Mouse (Mus musculus): ENCODE data around the gene Rcan2.

Gene Rcan2

GRCm38 (mm10) chr17:43801077-43801476, at the start of gene Rcan2:
Rcan2 (plus strand) TSS chr17:43801351.
- DNase-seq (ENCODE audit: low spot score) = peak; percentile 56

GRCm38 (mm10) chr17:43752811-43753210, 48.3 kb upstream of the Rcan2 start:
- DNase-seq (ENCODE audit: low spot score) = no peak

- no peak for DNase-seq (ENCODE audit: low spot score)
Measured at GRCm38 (mm10) chr17:43754687-43755086, 46.5 kb upstream of the Rcan2 start.

GRCm38 (mm10) chr17:43758607-43759259, 42.4 kb upstream of the Rcan2 start:
- DNase-seq (ENCODE audit: low spot score) = no peak

DNA sequence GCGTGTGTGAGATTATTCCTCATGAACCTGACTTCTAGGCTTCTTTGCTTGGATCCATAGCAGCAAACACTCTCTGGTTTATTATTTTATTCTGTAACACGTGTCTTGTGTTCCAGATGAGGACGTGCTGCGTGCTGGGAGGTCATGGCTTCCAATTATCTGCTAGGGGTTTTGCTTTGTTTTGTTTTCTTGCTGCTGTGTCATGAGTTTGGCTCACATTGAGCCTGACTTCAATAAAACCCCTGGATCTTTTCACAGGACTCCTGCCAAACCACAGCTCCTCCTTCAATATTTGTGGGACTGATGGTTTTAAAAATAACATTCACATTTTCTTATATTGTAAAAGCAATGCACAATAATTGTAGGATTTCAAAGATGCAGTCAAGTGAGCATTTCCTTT, 16.6 kb upstream of the Rcan2 start:
- DNase-seq (ENCODE audit: low spot score) = no peak

DNA sequence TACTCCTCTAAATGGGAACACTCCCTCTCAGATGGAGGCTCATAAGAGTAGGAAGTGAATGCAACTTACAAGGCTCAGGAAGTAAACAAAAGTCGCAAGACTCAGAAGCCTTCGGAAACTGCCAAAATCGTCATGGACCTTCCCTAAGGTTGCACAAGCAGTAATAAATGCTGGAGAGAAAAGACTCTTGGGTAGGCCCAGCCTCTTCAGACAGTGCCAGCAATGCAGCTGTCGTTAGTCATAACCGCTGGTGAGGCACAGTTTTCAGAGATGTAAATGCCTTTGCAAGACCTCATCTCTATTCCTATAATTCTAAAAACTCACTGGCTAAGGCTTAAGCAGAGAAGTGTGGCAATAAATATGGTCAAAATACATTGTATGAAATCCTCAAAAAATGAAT, 12.9 kb upstream of the Rcan2 start:
- DNase-seq (ENCODE audit: low spot score) = no peak

DNA sequence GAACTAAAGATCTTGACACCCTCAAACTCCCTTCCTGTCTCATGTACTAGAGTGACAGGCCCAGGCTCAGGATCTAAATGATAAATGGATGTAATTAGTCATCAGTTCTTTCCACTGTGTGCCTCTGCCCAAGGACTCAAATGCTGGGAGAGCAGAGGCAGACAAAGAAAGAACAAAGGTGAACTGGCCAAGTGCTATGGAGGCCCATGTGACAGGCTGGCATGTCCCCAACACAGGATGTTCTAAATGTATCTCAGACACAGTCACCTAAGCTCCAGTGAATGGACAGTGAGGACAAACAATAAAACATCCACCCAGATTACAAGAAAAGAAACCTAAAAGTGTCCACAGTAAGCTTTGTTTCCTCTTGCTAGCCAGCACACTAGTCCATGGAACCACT, 11.8 kb upstream of the Rcan2 start:
- DNase-seq (ENCODE audit: low spot score) = no peak

DNA sequence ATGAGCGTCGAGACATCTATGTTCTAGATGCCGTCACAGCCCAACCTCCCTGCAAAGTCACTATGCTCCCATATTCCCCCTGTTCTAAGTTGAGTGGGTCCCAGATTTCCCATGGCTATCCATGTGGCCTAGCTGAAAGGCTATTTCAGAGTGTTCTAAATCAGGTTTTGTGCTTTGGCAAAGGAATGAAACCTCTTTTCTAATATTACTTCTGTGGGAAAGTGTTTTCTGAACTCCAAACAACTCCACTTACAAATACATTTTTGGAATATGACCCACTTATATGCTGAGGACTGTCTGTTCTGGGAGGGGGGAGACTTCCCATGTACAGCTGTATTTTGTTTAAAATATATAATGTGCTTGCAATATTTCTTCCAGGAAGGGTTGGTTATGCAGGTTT, 9.4 kb upstream of the Rcan2 start:
- no peak for DNase-seq (ENCODE audit: low spot score)

- no peak for DNase-seq (ENCODE audit: low spot score)
Measured at GRCm38 (mm10) chr17:43794731-43795280, 6.3 kb upstream of the Rcan2 start.

- DNase-seq (ENCODE audit: low spot score) = peak; percentile 21
Measured at GRCm38 (mm10) chr17:43801595-43802373, 633 bp downstream of the Rcan2 start.

DNA sequence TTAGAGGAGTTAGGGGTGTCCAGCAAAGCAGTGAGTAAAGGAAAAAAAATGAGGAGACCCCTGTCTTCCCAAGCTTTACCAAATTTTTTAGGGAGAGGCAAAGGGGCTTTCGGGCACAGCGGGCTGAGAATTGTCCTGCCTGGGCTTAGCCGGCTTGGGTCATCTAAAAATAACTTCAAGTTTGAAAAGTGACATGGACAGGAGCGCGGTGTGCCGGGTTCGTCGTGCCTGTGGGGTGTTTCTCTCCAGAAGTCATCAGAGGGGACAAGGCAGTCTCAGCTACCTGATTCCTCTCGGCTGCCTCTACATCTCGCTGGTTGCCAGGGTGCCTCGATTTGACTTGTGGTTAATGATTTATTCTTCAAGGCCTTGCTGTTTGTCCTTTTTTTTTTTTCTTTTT, 1.3 kb downstream of the Rcan2 start:
- no peak for DNase-seq (ENCODE audit: low spot score)

DNA sequence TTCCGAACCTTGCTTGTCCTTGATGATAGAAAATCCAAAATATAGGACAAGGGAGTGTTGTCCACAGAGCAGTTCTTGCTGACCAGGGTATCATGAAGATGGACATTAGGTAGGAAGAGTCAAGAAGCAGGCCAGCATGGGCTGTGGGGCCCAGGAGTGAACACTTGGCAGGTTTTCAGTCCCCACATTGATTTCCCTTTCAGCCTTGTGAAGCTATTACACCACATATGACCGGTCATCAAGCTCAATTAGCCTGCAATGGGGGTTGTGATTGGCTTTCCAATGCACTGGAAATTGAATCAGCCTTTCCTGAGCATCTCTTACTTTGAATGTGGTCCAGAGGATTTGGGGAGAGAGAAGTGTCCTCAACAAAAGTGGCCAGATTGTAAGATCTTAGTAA, 2.0 kb downstream of the Rcan2 start:
- DNase-seq (ENCODE audit: low spot score) = no peak

GRCm38 (mm10) chr17:43803764-43804163, 2.6 kb downstream of the Rcan2 start:
- DNase-seq (ENCODE audit: low spot score) = no peak

DNA sequence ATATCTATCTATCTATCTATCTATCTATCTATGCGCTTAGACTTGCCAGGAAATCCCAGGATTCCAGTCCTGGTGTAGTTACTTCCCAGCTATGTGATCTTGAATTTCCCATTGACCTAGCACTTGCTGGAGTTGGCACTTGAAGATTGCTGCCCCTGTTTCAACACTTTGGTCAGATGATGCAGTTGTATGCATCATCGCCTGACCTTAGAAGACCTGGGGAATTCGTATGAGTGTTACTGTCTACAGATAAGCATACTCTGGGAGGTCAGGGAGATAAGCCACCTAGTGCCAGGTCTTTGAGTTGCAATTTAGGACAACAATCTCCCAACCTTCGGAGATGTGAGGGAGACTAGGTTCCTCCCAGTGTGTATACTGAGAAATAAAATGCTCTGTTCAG, 5.7 kb downstream of the Rcan2 start:
- no peak for DNase-seq (ENCODE audit: low spot score)

GRCm38 (mm10) chr17:43811453-43811852, 10.3 kb downstream of the Rcan2 start:
- no peak for DNase-seq (ENCODE audit: low spot score)

DNA sequence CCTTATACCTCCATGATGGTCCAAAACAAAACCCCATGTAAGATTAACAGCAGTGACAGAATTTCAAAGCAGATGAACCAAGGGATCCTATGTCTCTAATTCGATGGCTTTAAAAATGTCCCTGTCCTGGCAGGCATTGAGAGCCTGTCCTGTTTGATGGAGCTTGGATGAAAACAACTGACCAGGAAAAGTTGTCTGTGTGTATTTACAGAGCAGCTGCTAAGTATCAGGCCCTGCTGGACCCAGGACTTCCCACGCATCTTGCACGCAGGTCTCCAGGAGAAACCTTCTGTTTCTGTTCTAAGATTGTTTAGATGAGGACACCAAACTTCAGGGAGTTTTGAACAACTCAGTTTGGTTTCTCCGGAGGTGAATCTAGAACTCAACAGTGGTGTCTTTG, 14.2 kb downstream of the Rcan2 start:
- no peak for DNase-seq (ENCODE audit: low spot score)

- no peak for DNase-seq (ENCODE audit: low spot score)
Measured at GRCm38 (mm10) chr17:43816480-43816879, 15.3 kb downstream of the Rcan2 start.

GRCm38 (mm10) chr17:43817171-43817570, 16.0 kb downstream of the Rcan2 start:
- DNase-seq (ENCODE audit: low spot score) = no peak

GRCm38 (mm10) chr17:43818390-43818789, 17.2 kb downstream of the Rcan2 start:
- DNase-seq (ENCODE audit: low spot score) = no peak

DNA sequence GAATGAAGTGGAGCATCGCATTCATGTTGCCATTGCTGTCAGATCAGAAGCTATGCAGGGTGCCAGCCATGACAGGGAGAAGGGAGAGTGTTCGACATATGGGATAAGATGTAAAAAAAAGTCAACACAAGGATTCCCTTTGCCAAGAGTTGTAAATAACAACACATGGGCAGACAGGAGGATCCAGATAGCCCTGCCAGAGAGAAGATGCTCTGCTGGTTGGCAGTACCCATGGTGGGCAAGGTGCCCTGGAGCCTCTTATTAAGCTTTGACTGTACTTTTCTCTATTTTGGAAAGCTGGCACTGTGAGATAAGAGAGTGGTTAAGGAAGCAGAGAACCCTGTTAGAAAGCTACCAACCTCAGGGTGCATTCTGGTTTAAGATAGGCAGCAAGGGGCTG, 19.8 kb downstream of the Rcan2 start:
- peak; percentile 12 for DNase-seq (ENCODE audit: low spot score)

DNA sequence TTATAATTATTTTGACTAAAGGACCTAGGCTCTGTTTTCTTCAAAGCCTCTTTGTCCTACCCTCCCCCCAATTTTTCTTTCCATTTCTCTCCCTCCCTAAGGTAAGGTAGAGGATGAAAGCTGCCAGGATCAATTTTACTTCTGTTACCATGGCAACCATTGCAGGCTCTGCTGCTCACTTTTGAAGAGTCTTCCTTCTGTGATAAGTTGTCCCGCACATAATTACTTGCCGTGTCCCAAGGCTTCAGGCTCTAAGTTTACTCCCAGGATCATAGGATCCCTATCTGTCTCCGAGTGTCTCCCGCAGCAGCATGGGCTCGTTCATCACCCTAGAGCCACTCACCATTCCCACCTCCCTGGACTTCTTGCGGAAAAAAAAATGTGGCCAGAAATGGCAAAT, 21.1 kb downstream of the Rcan2 start:
- DNase-seq (ENCODE audit: low spot score) = no peak

- DNase-seq (ENCODE audit: low spot score) = no peak
Measured at GRCm38 (mm10) chr17:43822630-43823029, 21.5 kb downstream of the Rcan2 start.

- no peak for DNase-seq (ENCODE audit: low spot score)
Measured at GRCm38 (mm10) chr17:43824781-43825410, 23.7 kb downstream of the Rcan2 start.

Measured in layer of hippocampus, adult 11-12 months (tissue).